Mouse (Mus musculus) liver, embryonic 15.5 days (tissue): ENCODE data around the gene Clec16a. TPM values are rescaled to one million over a fixed set of nuclear protein-coding genes. Genes with fewer than 3 reads are reported as not detected.

Source experiments
- ATAC-seq: fragments of 200-750 bp; cut with Nextera tagmentation; 2 replicates; pipeline ENCODE4 v1.8.0; 2017; ENCODE audit warnings: moderate number of reproducible peaks, mild to moderate bottlenecking, moderate library complexity; ENCODE audit not compliant: insufficient read depth
- H3K27ac ChIP-seq: fragments of 300-500 bp; sonication (generic); replicated peaks from 2 replicates; pipeline ENCODE4 v1.5.1; 2015; ENCODE audit warnings: mild to moderate bottlenecking, inconsistent platforms
- H3K27me3 ChIP-seq: fragments of 300-500 bp; sonication (generic); 2 replicates; pipeline ENCODE4 v1.6.1; 2015; ENCODE audit warnings: mild to moderate bottlenecking, inconsistent platforms
- H3K36me3 ChIP-seq: fragments of 300-500 bp; sonication (generic); replicated peaks from 2 replicates; pipeline ENCODE4 v1.6.1; 2015; ENCODE audit warnings: moderate library complexity, mild to moderate bottlenecking, inconsistent platforms
- H3K4me1 ChIP-seq: fragments of 300-500 bp; sonication (generic); replicated peaks from 2 replicates; pipeline ENCODE4 v1.6.1; 2015; ENCODE audit warnings: inconsistent platforms
- H3K4me2 ChIP-seq: fragments of 300-500 bp; sonication (generic); 2 replicates; pipeline ENCODE4 v1.6.1; 2015; ENCODE audit warnings: moderate library complexity, mild to moderate bottlenecking, inconsistent platforms
- H3K4me3 ChIP-seq: fragments of 300-500 bp; sonication (generic); replicated peaks from 2 replicates; pipeline ENCODE4 v1.5.1; 2015; ENCODE audit warnings: mild to moderate bottlenecking, inconsistent platforms
- H3K9ac ChIP-seq: fragments of 300-500 bp; sonication (generic); 2 replicates; pipeline ENCODE4 v1.6.1; 2015; ENCODE audit warnings: moderate library complexity, mild to moderate bottlenecking, inconsistent platforms
- H3K9me3 ChIP-seq: fragments of 300-500 bp; sonication (generic); replicated peaks from 2 replicates; pipeline ENCODE4 v1.6.1; 2016; ENCODE audit warnings: inconsistent platforms
- WGBS: fragments of 180-500 bp; shearing (Covaris S2); methylation state at CpG from one replicate; pipeline ENCODE4 v1.1.7; 2015; ENCODE audit warnings: mixed read lengths; ENCODE audit not compliant: insufficient replicate concordance; 5-methylcytosine and 5-hydroxymethylcytosine counted together
- polyA plus RNA-seq: library from polyadenylated mRNA; unstranded; fragments of >200 nt; fragmentation: Nextera tagmentation; extraction: Ambion mirVana; gene quantifications from 2 replicates; pipeline ENCODE4 v1.2.1, GENCODE M21; 2015

Gene Clec16a
- polyA plus RNA-seq, 1 experiment from 2014 or later: 10.9 TPM

- no peak overlapping the region for H3K9ac ChIP-seq
- WGBS: 4% methylated on average over 1 of the region's 1 CpGs
- no peaks in the 10 kb centered on the region for H3K9me3 ChIP-seq
- H3K4me1 ChIP-seq: peaks cover 41% of the 10 kb centered on the region
- peaks cover 37% of the 10 kb centered on the region for H3K27me3 ChIP-seq
- H3K36me3 ChIP-seq: no peaks in the 10 kb centered on the region
- H3K4me3 ChIP-seq: no peak overlapping the region
- no peak overlapping the region for H3K27ac ChIP-seq
- peak overlapping the region; percentile 18; the same call in 1 of the 2 replicates for H3K4me2 ChIP-seq
- ATAC-seq: no peak
These were observed 238.0 kb downstream of the Clec16a start for GRCm38 (mm10) chr16:10783152-10783434.

DNA sequence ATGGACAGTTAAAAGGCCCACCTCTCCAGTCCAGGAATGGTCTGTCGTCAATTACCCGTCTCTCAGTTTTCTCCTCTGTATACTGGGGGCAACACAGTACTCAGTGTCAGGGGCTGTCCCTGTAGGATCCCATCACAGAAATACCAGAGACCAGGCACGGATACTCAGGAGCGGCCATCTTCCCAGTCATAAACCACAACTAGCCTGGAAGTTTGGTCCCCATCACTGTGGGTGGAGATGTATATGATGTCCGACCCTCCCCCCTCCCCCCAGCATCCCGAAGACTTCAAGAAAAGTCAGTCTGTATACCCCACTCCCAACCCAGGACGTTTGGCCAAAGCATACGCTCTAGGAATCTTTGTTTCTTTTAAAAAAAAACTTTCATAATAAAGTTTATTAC lies 238.3 kb downstream of the Clec16a start:
- Histone ChIP-seq H3K9ac (no peak overlapping the region), H3K36me3 (no peaks in the 10 kb centered on the region), H3K27me3 (peaks cover 37% of the 10 kb centered on the region), H3K4me1 (peaks cover 38% of the 10 kb centered on the region), H3K27ac (no peak overlapping the region), H3K4me3 (no peak overlapping the region), H3K4me2 (0 out of 2 replicates have a peak overlapping the region, but pooled peaks have one; percentile 18), H3K9me3 (no peaks in the 10 kb centered on the region)
- 39% methylated on average over 8 of the region's 8 CpGs for WGBS
- ATAC-seq: no peak

- H3K4me3 ChIP-seq: peak overlapping the region; percentile 85
- ATAC-seq: no peak
- peak overlapping the region; percentile 95 for H3K4me2 ChIP-seq
- H3K27ac ChIP-seq: 0 out of 2 replicates have a peak overlapping the region, but pooled peaks have one; percentile 81
- 3% methylated on average over 81 of the region's 81 CpGs for WGBS
- no peaks in the 10 kb centered on the region for H3K36me3 ChIP-seq
- H3K27me3 ChIP-seq: peaks cover 37% of the 10 kb centered on the region
- H3K9me3 ChIP-seq: no peaks in the 10 kb centered on the region
- H3K9ac ChIP-seq: peak overlapping the region; percentile 67; the same call in 1 of the 2 replicates
- H3K4me1 ChIP-seq: peaks cover 38% of the 10 kb centered on the region
These were observed 239.0 kb downstream of the Clec16a start for GRCm38 (mm10) chr16:10783883-10784792.

- WGBS: under 1% methylated on average over 54 of the region's 55 CpGs
- Histone ChIP-seq H3K4me1 (peaks cover 38% of the 10 kb centered on the region), H3K9me3 (no peaks in the 10 kb centered on the region), H3K36me3 (no peaks in the 10 kb centered on the region), H3K4me3 (peak overlapping the region; percentile 85), H3K4me2 (peak overlapping the region; percentile 95), H3K9ac (peak overlapping the region; percentile 67), H3K27ac (peak overlapping the region; percentile 81), H3K27me3 (peaks cover 37% of the 10 kb centered on the region)
- ATAC-seq: peak; percentile 67
These were observed 239.7 kb downstream of the Clec16a start for GRCm38 (mm10) chr16:10784793-10785370.

DNA sequence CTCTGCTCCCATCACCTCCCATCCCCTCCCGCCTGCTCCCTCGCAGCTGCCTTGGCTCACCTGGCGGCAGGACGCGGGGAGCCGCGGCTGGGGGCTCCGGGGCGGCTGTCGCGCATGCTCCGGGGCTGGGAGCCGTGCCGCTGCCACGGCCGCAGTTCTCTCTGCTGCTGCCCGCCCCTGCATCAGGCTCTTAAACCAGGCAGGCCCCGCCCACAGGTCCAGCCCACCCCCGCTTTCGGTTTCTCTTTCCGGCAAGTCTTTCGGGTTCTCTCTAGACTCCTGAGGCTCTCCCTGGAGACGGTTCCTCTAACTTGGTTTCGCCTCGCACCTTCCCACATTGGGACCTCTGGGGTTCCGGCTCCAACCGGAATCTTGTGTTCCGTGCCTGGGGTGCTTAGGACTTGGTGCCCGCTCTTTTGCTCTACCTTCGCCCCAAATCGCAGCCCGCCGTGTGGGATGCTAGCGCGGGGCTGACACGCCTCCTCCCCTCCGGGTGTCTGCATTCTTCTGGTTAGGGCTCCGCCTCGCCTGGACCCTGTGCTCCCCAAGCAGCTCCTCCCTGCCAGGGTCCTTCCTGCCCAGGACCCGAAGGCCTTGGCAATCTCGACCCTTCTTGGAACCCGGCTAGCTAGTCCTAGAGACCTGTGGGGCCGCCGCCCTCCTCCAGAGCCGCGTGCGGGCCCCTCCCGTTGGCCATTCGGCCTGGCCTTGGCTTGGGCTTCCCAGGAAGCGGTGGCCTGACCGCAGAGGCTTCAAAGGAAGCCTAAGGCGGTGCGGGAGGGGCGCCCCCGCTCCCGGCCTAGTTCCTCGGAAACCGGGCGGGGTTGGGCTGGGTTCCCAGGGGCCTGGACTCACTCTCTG lies 240.5 kb downstream of the Clec16a start, which contains the start of gene Socs1:
Socs1 (minus strand) TSS at position 166 of the 861 bp plus-strand sequence.
- Histone ChIP-seq H3K4me3 (peak within 1 kb of the TSS; percentile 85), H3K4me1 (peaks cover 38% of the 10 kb centered on the region), H3K9me3 (no peaks in the 10 kb centered on the region), H3K27ac (peak within 1 kb of the TSS; percentile 81), H3K27me3 (peaks cover 37% of the 10 kb centered on the region), H3K36me3 (no peaks in the 10 kb centered on the region), H3K9ac (peak within 1 kb of the TSS; percentile 67), H3K4me2 (peak within 1 kb of the TSS; percentile 95)
- under 1% methylated on average over 58 of the region's 59 CpGs for WGBS
- peak; percentile 74 for ATAC-seq

DNA sequence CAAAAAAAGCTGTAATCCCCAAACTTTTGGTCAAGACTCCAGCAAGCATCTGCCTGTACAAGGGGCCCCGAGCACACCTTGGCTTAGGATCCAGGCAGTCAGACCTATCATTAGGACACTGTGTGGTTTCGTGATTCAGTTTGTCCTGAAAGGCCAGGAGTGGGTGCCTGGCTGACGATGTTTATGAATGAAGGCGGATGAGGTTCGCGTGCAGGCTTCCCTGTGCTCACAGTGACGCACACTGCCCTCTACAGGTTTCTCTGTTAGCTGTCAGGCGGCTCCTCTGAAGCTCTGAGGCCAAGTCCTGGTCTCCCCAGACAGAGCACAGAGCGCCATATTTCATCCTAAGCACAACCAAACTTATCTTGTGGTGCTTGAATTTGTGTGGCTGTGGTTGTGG lies 241.1 kb downstream of the Clec16a start:
- peaks cover 38% of the 10 kb centered on the region for H3K4me1 ChIP-seq
- H3K9me3 ChIP-seq: no peaks in the 10 kb centered on the region
- H3K36me3 ChIP-seq: no peaks in the 10 kb centered on the region
- H3K27ac ChIP-seq: peak overlapping the region; percentile 81
- WGBS: 2% methylated on average over 9 of the region's 9 CpGs
- peak overlapping the region; percentile 95 for H3K4me2 ChIP-seq
- peaks cover 37% of the 10 kb centered on the region for H3K27me3 ChIP-seq
- ATAC-seq: peak; percentile 20; the same call in 1 of the 2 replicates
- H3K9ac ChIP-seq: peak overlapping the region; percentile 67; the same call in 1 of the 2 replicates
- H3K4me3 ChIP-seq: peak overlapping the region; percentile 85

DNA sequence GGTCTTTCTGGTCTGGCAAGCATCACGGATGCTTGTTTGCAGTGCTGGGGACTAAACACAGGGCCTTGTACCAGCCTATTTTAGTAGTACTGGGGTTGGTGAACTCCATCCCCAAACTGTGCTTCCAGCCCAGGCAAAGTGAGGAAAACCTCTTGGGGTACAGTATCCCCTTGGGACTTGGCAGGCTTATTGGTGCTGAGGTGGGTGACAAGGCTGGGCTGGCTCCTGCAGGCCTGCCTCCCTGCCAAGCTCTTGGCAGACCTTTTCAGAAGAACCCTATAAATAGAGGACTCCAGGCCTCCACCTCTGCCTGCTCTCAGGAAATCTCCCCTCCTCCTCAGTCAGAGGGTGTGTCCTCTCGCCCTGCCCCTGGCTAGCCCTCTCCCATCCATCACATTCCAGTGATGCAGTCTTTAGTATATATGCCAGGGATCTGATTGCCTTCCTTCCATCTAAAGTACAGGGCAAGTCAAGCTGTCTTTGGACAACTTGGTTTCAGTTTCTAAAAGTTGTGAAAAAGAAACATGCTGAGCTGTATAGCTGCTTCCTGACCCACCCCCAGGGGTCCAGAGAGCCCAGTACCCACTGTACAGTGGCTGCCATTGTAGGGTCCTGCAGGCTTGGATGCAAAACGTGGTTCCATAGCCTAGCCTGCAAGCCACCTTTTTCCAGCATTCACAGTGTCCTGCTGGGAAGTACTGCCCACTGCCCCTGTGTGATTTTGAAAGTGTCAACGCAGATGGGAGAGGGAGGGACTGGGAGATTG lies 241.8 kb downstream of the Clec16a start:
- peak overlapping the region; percentile 95 for H3K4me2 ChIP-seq
- no peaks in the 10 kb centered on the region for H3K36me3 ChIP-seq
- peaks cover 38% of the 10 kb centered on the region for H3K27me3 ChIP-seq
- H3K9ac ChIP-seq: no peak overlapping the region
- peaks cover 38% of the 10 kb centered on the region for H3K4me1 ChIP-seq
- no peak for ATAC-seq
- 59% methylated on average over 4 of the region's 4 CpGs for WGBS
- peak overlapping the region; percentile 85 for H3K4me3 ChIP-seq
- H3K9me3 ChIP-seq: no peaks in the 10 kb centered on the region
- H3K27ac ChIP-seq: no peak overlapping the region

DNA sequence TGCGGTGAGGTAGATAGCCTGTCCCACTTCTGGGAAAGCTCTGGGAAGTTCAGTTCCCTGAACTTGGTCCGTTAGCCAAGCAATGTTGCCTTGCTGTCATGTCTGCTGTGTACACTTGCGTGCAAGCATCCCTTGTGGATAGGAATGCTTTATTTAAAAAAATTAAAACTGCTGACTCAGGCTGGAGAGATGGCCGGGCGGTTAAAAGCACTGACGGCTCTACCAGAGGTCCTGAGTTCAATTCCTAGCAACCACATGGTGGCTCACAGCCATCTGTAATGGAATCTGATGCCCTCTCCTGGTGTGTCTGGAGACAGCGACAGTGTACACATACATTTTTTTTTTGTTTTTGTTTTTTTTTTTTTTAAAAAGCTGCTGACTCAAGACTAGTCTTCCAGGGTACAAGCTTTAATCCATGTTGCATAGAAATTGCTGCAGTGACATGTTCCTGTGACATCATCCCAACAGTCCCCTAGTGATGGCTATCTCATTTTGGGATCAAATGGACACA lies 242.5 kb downstream of the Clec16a start:
- no peak for ATAC-seq
- no peak overlapping the region for H3K9ac ChIP-seq
- H3K9me3 ChIP-seq: no peaks in the 10 kb centered on the region
- peaks cover 34% of the 10 kb centered on the region for H3K4me1 ChIP-seq
- H3K27me3 ChIP-seq: peaks cover 32% of the 10 kb centered on the region
- no peak overlapping the region for H3K4me2 ChIP-seq
- no peak overlapping the region for H3K4me3 ChIP-seq
- H3K27ac ChIP-seq: no peak overlapping the region
- H3K36me3 ChIP-seq: no peaks in the 10 kb centered on the region
- WGBS: 62% methylated on average over 7 of the region's 7 CpGs

DNA sequence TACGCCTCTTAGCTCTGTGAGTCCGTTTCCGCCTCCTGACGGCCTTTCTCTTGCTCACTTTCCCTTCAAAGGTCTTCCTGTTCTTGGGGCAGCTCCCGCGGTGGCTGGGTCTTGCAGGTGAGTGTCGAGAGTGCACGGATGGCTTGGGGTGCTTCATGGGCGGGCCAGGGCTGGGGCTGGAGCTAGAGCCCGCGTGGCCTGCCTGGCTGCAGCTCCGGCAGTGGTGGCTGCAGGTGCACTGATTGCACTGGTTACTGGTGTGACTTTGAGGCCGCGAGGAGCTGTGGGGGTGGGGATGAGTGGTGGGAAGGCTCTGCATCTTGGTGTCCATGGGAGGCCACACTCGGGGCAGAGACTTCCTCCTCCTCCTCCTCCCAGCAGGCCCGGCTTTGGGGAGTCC lies 243.1 kb downstream of the Clec16a start, which contains the start of gene Tnp2:
Tnp2 (minus strand) TSS at position 390 of the 400 bp plus-strand sequence.
- no peak within 1 kb of the TSS for H3K27ac ChIP-seq
- no peak within 1 kb of the TSS for H3K4me3 ChIP-seq
- 44% methylated on average over 16 of the region's 16 CpGs for WGBS
- no peaks in the 10 kb centered on the region for H3K36me3 ChIP-seq
- H3K9me3 ChIP-seq: no peaks in the 10 kb centered on the region
- peaks cover 31% of the 10 kb centered on the region for H3K4me1 ChIP-seq
- H3K9ac ChIP-seq: no peak within 1 kb of the TSS
- ATAC-seq: no peak
- no peak within 1 kb of the TSS for H3K4me2 ChIP-seq
- peaks cover 25% of the 10 kb centered on the region for H3K27me3 ChIP-seq

GRCm38 (mm10) chr16:10788866-10789265 lies 243.7 kb downstream of the Clec16a start:
- peaks cover 29% of the 10 kb centered on the region for H3K4me1 ChIP-seq

More at GRCm38 (mm10) chr16:10788866-10789265, 243.7 kb downstream of the Clec16a start:
- WGBS: 51% methylated on average over 4 of the region's 4 CpGs
- H3K36me3 ChIP-seq: no peaks in the 10 kb centered on the region
- ATAC-seq: no peak
- no peak overlapping the region for H3K4me2 ChIP-seq
- no peak overlapping the region for H3K27ac ChIP-seq
- H3K4me3 ChIP-seq: no peak overlapping the region
- no peak overlapping the region for H3K9ac ChIP-seq
- no peaks in the 10 kb centered on the region for H3K9me3 ChIP-seq
- H3K27me3 ChIP-seq: peaks cover 19% of the 10 kb centered on the region
